Mouse (Mus musculus) heart, adult 9 months (tissue): ENCODE results near the gene Krt75.
A peak's percentile ranks its signal among the peaks of the same experiment; 100 is the strongest.

Experiments used
- DNase-seq, 2 experiments: peaks; one replicate each; pipeline ENCODE4 v3.0.0; 2022; ENCODE audit warnings: low spot score in 2 of 2

The Krt75 gene

GRCm38 (mm10) chr15:101573796-101574345, at the start of gene Krt75:
Gene Krt75, minus strand, starts transcription at chr15:101573904.
- DNase-seq: no peak

GRCm38 (mm10) chr15:101599123-101599522, 25.4 kb upstream of the Krt75 start:
- no peak for DNase-seq

DNA sequence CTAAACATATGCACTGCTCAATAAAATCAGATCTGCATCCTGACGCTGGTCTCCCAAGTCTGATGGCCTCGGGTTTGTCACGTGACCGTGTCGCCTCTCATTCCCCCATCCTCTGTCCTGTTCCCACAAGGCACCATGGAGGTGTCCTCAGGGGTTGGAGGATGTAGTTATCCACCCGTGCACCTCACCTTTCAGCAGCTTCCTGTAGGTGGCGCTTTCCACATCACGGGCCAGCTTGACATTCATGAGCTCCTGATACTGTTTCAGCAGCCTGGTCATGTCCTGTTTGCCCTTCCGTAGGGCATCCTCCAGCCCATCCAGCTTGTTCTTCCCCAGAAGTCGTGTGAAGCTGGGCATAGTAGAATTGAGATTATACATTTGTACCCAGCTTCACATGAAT, 14.5 kb upstream of the Krt75 start:
- no peak for DNase-seq

- no peak for DNase-seq
Measured at GRCm38 (mm10) chr15:101584456-101584855, 10.8 kb upstream of the Krt75 start.

DNA sequence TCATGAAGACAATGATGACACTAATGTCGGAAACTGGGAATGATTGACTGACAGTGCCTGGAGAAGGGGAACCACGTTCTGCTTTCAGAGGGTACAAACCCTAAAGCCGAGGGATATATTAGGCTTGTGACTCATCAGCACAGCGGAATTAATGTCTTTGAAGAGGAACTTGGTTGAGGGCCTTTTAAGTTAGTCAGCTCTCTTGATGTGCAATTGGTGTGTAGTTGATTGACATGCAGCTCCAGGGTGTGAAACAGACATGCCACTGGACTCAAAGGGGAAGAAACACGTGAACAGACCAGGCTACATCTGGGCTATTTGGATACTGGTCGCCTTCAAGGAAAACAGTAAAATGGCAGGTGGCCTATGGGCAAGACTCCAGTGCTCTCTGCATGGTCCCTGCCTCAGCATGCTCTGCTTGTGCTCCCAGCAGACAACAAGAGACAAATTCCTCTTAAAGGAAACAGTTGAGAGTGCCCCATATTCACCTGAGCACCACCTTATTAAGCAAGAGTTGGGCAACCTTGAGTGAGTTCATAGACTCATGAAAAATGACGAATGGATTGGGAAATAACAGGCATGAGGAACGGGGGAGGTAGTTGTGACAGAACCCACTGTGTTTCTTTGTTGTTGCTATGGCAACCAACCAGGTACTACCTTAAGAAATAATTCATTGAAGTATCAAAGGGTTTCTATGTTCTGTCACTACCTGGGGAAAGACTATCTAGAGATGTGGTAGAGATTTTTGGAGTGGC, 9.7 kb upstream of the Krt75 start:
- peak; percentile 6 to 25 for DNase-seq

DNA sequence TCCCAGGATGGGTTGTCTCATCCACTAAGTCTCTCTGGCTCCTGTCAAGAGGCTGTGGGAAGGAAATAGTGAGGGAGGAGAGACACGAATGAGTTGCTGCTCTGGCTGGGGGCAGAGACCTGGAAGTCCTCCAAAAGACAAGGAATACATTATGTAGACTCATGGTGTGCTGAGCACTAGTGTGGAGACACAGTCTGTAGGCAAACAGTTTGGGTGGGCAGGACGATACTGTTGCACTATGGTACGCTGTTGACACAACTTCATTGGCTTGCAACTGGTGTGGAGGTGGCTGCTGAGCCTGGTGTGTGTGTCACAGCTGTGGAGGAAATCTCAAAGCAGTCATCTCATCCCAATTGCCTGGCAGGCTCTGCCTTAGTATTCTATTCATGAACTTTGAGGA, 8.0 kb upstream of the Krt75 start:
- no peak for DNase-seq

- DNase-seq: no peak
Measured at GRCm38 (mm10) chr15:101575506-101575905, 1.8 kb upstream of the Krt75 start.

DNA sequence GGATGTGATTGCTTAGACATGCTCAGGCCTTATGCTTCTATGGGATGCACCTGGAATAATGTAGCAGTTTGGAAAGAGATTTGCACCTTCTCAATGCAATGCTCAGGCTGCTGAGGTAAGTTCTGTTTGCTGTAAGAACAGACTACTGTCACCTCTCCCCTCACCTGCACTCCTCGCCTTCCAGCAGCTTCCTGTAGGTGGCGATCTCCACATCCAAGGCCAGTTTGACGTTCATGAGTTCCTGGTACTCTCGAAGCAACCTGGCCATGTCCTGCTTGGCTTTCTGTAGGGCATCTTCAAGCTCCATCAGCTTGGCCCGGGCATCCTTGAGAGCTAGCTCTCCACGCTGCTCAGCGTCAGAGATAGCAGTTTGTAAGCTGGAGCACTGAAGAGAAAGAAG, 5.9 kb downstream of the Krt75 start:
- no peak for DNase-seq

DNA sequence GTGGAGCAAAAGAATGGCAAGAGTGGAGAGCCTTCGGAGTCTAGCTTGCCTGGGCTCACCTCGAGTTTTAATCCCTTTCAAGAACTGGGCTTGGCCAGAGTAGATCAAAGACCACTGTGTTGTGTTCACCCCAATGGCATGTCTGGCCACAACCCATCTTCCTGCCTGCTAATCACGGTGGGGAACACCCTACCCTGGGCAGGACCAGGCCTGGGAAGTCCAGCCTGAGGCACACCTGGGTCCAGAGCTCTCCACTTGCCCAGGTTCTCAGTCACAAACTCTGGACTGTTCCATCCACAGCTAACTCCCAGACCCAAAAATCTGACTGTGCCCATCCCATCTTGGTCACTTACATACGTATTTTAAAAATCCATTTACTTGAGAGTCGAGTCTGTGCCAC, 10.9 kb downstream of the Krt75 start, which contains the start of gene Krt90:
TSS of gene Krt90 (minus strand) at position 101 of the 400 bp plus-strand sequence.
- DNase-seq: no peak

GRCm38 (mm10) chr15:101558034-101558646, 15.6 kb downstream of the Krt75 start:
- DNase-seq: no peak

DNA sequence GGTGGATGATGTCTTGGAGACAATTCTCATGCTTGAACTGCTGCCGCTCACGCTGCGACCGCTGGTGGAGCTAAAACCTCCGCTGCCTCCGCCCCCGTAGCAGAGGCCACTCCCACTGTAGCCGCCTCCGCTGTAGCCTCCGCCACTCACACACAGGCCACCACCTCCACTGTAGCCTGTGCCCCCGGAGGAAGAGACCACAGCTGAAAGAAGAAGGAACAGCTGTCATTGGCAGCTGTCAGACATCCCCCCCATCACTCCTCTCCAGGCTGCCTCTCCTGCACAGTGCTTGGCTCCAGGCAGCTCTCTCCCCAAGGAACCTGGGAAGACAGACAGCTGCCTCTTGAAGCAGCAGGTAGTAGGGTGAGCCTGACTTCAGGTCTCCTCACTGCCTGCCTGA, 20.5 kb downstream of the Krt75 start:
- no peak for DNase-seq

GRCm38 (mm10) chr15:101552188-101552587, 21.5 kb downstream of the Krt75 start:
- no peak for DNase-seq

DNA sequence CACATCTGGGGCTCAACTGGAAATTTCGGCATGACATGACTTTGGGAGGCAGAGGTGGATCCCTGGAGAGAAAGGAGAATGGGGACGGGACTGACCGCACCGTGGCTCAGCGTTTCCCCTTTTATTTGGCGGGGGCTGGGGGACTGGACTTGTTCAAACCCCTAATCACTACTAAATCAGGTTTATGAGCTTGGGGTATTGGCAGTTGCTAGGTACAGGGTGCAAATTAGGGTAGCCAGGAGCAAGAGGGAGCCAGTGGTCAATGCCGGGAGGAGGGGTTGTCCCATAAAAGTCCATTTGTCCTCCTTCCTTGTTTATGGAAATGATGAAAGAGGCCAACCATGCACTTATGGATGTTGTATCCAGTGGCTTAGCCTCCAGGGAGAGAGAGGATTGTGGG, 23.1 kb downstream of the Krt75 start, which contains the start of gene Krt82:
TSS of gene Krt82 (minus strand) at position 101 of the 400 bp plus-strand sequence.
- no peak for DNase-seq

DNA sequence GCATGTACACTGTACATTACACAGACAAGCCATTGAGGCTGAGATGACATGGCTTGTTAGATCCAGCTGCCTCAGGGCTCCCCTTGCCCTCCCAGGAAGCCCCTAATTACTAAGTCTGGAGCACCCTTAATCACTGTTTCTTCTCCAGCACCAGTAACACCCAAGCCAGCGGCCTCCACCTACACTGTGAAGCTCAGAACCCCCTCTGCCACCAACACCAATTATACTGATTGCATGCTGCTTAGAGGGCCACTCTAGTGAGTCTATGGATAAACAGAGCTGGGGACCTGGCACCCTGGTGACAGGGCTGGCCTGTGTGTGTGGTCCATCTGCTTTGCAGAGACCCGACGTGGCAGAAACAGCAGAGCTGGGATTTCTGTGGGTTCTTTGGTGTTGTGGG, 29.2 kb downstream of the Krt75 start:
- DNase-seq: no peak

GRCm38 (mm10) chr15:101542543-101542942, 31.2 kb downstream of the Krt75 start:
- DNase-seq: no peak

- peak in 1 of 2 experiments; percentile 4 for DNase-seq
Measured at GRCm38 (mm10) chr15:101538580-101538900, 35.2 kb downstream of the Krt75 start.

DNA sequence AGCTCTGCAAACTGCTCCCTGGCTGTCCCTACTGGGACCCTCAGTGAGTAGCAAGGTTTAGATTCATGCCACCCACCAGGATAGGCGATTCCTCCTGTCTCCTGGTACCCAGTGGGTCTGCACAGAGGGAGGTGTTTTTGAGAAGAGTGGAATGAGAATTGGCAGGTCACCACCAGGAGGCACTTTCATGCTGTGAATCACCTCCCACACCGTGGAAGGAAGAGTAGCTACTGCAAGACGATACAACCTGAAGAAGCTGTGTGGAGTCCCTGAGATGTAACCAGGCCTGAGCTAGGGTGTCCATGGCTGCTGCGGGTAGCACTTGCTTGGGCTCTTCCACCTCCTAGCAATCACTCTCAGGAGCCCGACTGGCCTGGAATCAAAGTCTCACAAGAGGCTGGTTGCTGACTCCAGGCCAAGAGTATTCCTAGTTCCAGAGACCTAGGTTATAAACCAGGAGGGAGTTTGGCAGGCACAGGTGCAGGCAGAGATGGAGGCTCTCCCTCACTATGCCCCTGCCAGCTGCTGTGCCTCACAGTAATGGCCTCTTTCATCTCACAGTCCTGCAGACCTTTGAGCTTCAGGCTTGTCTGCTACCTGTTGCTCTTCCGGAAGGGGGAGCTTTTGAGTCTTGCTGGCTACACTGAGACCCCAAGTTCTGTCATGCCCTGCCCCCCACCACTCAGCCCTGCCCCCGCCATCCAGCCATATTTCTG, 35.7 kb downstream of the Krt75 start:
- no peak for DNase-seq

DNA sequence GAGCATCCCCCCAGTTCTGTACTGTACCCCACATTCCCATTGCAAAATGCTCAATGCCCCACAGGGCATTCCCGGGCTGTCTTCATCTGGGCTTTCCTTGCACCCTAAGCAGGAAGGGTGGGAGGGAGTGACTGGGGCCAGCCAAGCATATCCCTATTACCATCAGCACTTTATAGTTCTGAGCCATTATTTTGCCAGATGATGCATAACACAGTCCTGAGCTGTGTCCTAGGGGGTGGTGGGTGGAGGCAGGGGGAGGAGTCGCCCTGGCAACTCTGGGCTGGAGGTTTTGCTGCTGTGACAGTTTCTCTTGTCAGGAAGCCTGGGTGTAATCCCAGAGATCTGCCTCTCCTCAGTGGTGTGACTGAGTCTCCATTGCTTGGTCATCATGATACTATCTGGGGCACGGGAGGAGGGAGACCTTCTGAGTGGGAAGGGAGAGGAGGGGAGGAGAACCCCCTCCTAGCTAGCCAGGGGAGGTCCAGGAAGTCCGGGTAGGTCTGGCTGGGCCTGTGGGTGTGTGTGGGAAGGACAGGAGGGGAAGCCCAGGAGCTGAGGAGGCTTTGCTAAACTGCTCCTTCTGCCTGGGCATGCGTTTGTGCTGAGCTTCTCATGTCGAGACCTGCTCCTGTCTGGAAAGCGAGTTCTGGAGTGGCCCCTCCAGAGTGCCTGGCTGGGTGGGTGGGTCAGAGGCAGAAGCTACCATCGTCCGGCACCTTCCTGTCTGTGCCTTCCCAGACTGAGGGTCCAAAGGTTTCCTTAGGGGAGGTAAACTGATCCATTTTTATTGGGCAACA, 37.5 kb downstream of the Krt75 start:
- no peak for DNase-seq

GRCm38 (mm10) chr15:101532720-101533119, 41.0 kb downstream of the Krt75 start, which contains the start of gene Krt84:
Gene Krt84, minus strand, starts transcription at chr15:101532820.
- no peak for DNase-seq

DNA sequence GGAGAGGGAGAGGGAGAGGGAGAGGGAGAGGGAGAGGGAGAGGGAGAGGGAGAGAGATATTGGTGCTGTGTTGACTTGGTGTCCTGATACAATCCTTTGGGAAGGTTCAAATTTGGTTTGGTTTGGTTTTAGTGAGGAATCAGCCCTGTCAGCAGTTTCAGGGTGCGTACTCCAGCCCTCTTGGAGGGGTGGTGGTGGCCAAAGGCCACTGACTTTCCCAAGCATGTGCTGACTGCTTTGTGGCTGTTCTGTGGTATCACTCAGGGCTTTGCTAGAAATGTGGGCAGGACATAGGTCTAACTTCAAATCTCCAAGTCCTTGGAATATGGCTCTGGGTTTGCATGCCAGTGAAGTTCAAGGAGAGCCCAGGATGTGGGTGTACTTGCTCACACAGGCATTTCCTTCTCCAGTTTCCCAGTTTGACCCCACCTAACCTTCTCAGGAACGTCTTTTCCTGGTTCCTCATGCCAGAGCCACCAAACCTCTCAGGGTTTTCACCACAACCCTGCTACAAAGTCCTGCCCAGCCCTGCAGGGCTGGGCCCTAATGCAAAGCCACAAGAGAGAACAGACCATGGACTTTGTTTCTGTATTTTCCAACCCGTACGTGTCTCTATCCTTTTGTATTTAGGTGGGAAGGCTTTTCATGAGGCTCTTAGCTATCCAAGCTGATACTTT, 51.0 kb downstream of the Krt75 start:
- DNase-seq: no peak

DNA sequence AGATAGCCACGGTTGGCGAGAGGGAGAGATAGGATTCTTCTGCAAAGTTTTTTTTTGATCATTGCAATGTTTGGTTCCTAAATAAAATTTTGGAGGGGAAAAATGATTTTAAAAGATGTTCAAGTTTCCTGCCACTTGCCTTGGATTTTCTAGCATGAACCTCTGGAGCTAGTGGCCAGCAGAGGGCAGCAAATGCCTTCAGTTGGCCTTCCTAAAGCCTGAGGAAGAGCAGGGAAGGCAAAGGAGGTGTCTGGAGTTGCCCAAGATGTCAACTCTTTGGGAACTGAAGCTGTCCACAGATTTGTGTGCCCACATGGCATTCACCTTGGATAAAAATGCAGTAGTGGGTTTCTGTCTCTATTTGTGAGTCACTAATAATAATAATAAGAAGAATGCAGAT, 53.9 kb downstream of the Krt75 start:
- DNase-seq: peak; percentile 6 to 52
